Mouse (Mus musculus) mammary gland, adult 2 months (tissue): ENCODE data around the gene Psmb4. TPM values are rescaled to one million over a fixed set of nuclear protein-coding genes. Genes with fewer than 3 reads are reported as not detected.

ENCODE experiments used
- polyA plus RNA-seq: library from polyadenylated mRNA; depleted of rRNA; stranded (reverse); fragments of >200 nt; gene quantifications from 2 replicates; pipeline ENCODE4 v1.2.3, GENCODE M21; 2012; ENCODE audit warnings: low replicate concordance; rRNA removed

Gene Psmb4
- polyA plus RNA-seq, result 192 and 304 TPM in 2 replicates

GRCm38 (mm10) chr3:94886316-94887224 lies at the start of gene Psmb4:
Psmb4 (minus strand) TSS chr3:94886961.

GRCm38 (mm10) chr3:94932809-94933564 lies 46.2 kb upstream of the Psmb4 start, which contains the start of gene Selenbp1:
Selenbp1 (plus strand) TSS chr3:94933056.

GRCm38 (mm10) chr3:94837183-94837890 lies 49.4 kb downstream of the Psmb4 start, which contains the start of gene Pogz:
Pogz (plus strand) TSS chr3:94837567.

Other genes with a start within 250 kb of the Psmb4 start
- not detected in 2 replicates for gene Gm10972, start 243.8 kb downstream of the Psmb4 start, polyA plus RNA-seq
- 5.7 and 10.6 TPM in 2 replicates for gene Tuft1, start 228.1 kb downstream of the Psmb4 start, polyA plus RNA-seq
- 0.55 and 5.6 TPM in 2 replicates for gene Selenbp2, start 193.4 kb downstream of the Psmb4 start, polyA plus RNA-seq
- 2.9 and 4.5 TPM in 2 replicates for gene Cgn, start 100.5 kb downstream of the Psmb4 start, polyA plus RNA-seq
- gene Pogz, start 49.4 kb downstream of the Psmb4 start, polyA plus RNA-seq, result 26.7 and 26.9 TPM in 2 replicates
- 96.0 and 144 TPM in 2 replicates for gene Selenbp1, start 46.1 kb upstream of the Psmb4 start, polyA plus RNA-seq
- 15.1 and 25.0 TPM in 2 replicates for gene Rfx5, start 67.1 kb upstream of the Psmb4 start, polyA plus RNA-seq
- 39.5 and 57.8 TPM in 2 replicates for gene Pi4kb, start 87.8 kb upstream of the Psmb4 start, polyA plus RNA-seq
- 21.6 and 25.1 TPM in 2 replicates for gene Zfp687, start 128.5 kb upstream of the Psmb4 start, polyA plus RNA-seq
- gene Psmd4, start 155.7 kb upstream of the Psmb4 start, polyA plus RNA-seq, result 120 and 164 TPM in 2 replicates
- 16.6 and 31.0 TPM in 2 replicates for gene Pip5k1a, start 220.0 kb upstream of the Psmb4 start, polyA plus RNA-seq
- gene Vps72, start 224.1 kb upstream of the Psmb4 start, polyA plus RNA-seq, result 59.2 and 69.5 TPM in 2 replicates
- gene Tmod4, start 237.5 kb upstream of the Psmb4 start, polyA plus RNA-seq, result 0.29 and 95.0 TPM in 2 replicates
- 33.2 and 59.5 TPM in 2 replicates for gene Scnm1, start 247.1 kb upstream of the Psmb4 start, polyA plus RNA-seq
- gene Lysmd1, start 247.1 kb upstream of the Psmb4 start, polyA plus RNA-seq, result 5.5 and 9.7 TPM in 2 replicates